Mouse (Mus musculus) layer of hippocampus, adult 2 months (tissue): ENCODE measurements around the gene Pkp4. TPM values are rescaled to one million over a fixed set of nuclear protein-coding genes. Genes with fewer than 3 reads are reported as not detected.

Experiments used
- DNase-seq, 2 experiments: peaks; one replicate each; pipeline ENCODE4 v3.0.0; 2022; ENCODE audit warnings: low spot score in 2 of 2
- H3K27ac ChIP-seq: fragments of 200-600 bp; 2 replicates; pipeline ENCODE4 v1.8.1; 2022
- H3K4me3 ChIP-seq: fragments of 200-600 bp; 2 replicates; pipeline ENCODE4 v1.8.1; 2022; ENCODE audit warnings: mild to moderate bottlenecking
- CTCF ChIP-seq: fragments of 200-600 bp; conservative IDR thresholded peaks from 2 replicates; pipeline ENCODE4 v1.8.1; 2022; ENCODE audit warnings: antibody characterized with exemption, mild to moderate bottlenecking, moderate library complexity
- total RNA-seq, 2 experiments: library from RNA; stranded (reverse); gene quantifications; 2 replicates each; pipeline ENCODE4 v1.2.3; 2021

Pkp4 gene
- total RNA-seq, 2 experiments from 2014 or later = 300 to 306 TPM

GRCm38 (mm10) chr2:59234537-59234936 is 73.9 kb downstream of the Pkp4 start:
- TF ChIP-seq CTCF = no peak
- no peak for DNase-seq
- no peak overlapping the region for H3K4me3 ChIP-seq
- H3K27ac ChIP-seq = no peak overlapping the region

GRCm38 (mm10) chr2:59239841-59240395 is 79.3 kb downstream of the Pkp4 start:
- no peak for DNase-seq
- no peak overlapping the region for H3K4me3 ChIP-seq
- no peak overlapping the region for H3K27ac ChIP-seq
- TF ChIP-seq CTCF = no peak

GRCm38 (mm10) chr2:59242117-59242516 is 81.5 kb downstream of the Pkp4 start:
- Histone ChIP-seq H3K27ac (no peak overlapping the region), H3K4me3 (no peak overlapping the region)
- no peak for TF ChIP-seq CTCF
- DNase-seq = no peak

GRCm38 (mm10) chr2:59244273-59245097 is 83.8 kb downstream of the Pkp4 start:
- H3K27ac ChIP-seq = no peak overlapping the region
- no peak for DNase-seq
- no peak for TF ChIP-seq CTCF
- no peak overlapping the region for H3K4me3 ChIP-seq

GRCm38 (mm10) chr2:59245098-59245388 is 84.4 kb downstream of the Pkp4 start:
- Histone ChIP-seq H3K27ac (no peak overlapping the region), H3K4me3 (no peak overlapping the region)
- no peak for DNase-seq
- no peak for TF ChIP-seq CTCF

- DNase-seq = no peak
- no peak for TF ChIP-seq CTCF
- H3K4me3 ChIP-seq = no peak overlapping the region
- no peak overlapping the region for H3K27ac ChIP-seq
Observed at GRCm38 (mm10) chr2:59248806-59249205, 88.2 kb downstream of the Pkp4 start.

GRCm38 (mm10) chr2:59252818-59253217 is 92.2 kb downstream of the Pkp4 start:
- DNase-seq = no peak
- no peak for TF ChIP-seq CTCF
- H3K4me3 ChIP-seq = no peak overlapping the region
- H3K27ac ChIP-seq = peak overlapping the region; percentile 62; the same call in 1 of the 2 replicates

GRCm38 (mm10) chr2:59253435-59253834 is 92.8 kb downstream of the Pkp4 start:
- Histone ChIP-seq H3K27ac (peak overlapping the region; percentile 62; the same call in 1 of the 2 replicates), H3K4me3 (no peak overlapping the region)
- TF ChIP-seq CTCF = no peak
- DNase-seq = no peak

GRCm38 (mm10) chr2:59258821-59259231 is 98.2 kb downstream of the Pkp4 start:
- DNase-seq = peak in 1 of 2 experiments; percentile 23
- no peak overlapping the region for H3K4me3 ChIP-seq
- no peak for TF ChIP-seq CTCF
- H3K27ac ChIP-seq = peak overlapping the region; percentile 40; the same call in 1 of the 2 replicates

- no peak for DNase-seq
- no peak overlapping the region for H3K27ac ChIP-seq
- H3K4me3 ChIP-seq = no peak overlapping the region
- TF ChIP-seq CTCF = no peak
Observed at GRCm38 (mm10) chr2:59259346-59259745, 98.7 kb downstream of the Pkp4 start.

GRCm38 (mm10) chr2:59261203-59261602 is 100.6 kb downstream of the Pkp4 start:
- Histone ChIP-seq H3K27ac (no peak overlapping the region), H3K4me3 (no peak overlapping the region)
- TF ChIP-seq CTCF = no peak
- DNase-seq = no peak

GRCm38 (mm10) chr2:59266428-59266827 is 105.8 kb downstream of the Pkp4 start:
- no peak overlapping the region for H3K27ac ChIP-seq
- H3K4me3 ChIP-seq = no peak overlapping the region
- DNase-seq = no peak
- TF ChIP-seq CTCF = no peak

- TF ChIP-seq CTCF = no peak
- DNase-seq = no peak
- Histone ChIP-seq H3K27ac (peak overlapping the region; percentile 37; the same call in 1 of the 2 replicates), H3K4me3 (no peak overlapping the region)
Observed at GRCm38 (mm10) chr2:59271835-59272234, 111.2 kb downstream of the Pkp4 start.

- TF ChIP-seq CTCF = no peak
- Histone ChIP-seq H3K4me3 (no peak overlapping the region), H3K27ac (no peak overlapping the region)
- DNase-seq = no peak
Observed at GRCm38 (mm10) chr2:59272713-59273112, 112.1 kb downstream of the Pkp4 start.
